Mouse (Mus musculus): ENCODE data around the gene Hnf1b.

- TF ChIP-seq POLR2A (IDR thresholded peaks at IDR 0.05; ENCODE audit: low read depth, low read length) (no peak), MAX (IDR thresholded peaks at IDR 0.05; ENCODE audit: low read length) (no peak), RAD21 (IDR thresholded peaks at IDR 0.05; ENCODE audit: low read depth, low read length) (no peak), ZC3H11A (IDR thresholded peaks at IDR 0.05; ENCODE audit: low read depth, low read length) (no peak), CTCF (conservative IDR thresholded peaks at IDR 0.05 in 1 of 2, IDR thresholded peaks at IDR 0.05 in 1 of 2; ENCODE audit: low read depth in 2 of 2, low read length in 2 of 2) (no peak), USF1 (IDR thresholded peaks at IDR 0.05; ENCODE audit: low read depth, low read length) (no peak), MAZ (IDR thresholded peaks at IDR 0.05; ENCODE audit: low read depth, low read length) (no peak), TBP (conservative IDR thresholded peaks at IDR 0.05; ENCODE audit: low read depth, low read length) (no peak), NELFE (IDR thresholded peaks at IDR 0.05; ENCODE audit: low read depth, low read length) (no peak), ETS1 (conservative IDR thresholded peaks at IDR 0.05; ENCODE audit: low read depth, low read length) (no peak), SIN3A (IDR thresholded peaks at IDR 0.05; ENCODE audit: low read length) (no peak), KAT2A (IDR thresholded peaks at IDR 0.05; ENCODE audit: insufficient replicate concordance, low read length) (no peak)
Measured at GRCm38 (mm10) chr11:83817994-83818393, 31.9 kb upstream of the Hnf1b start.
